Mouse (Mus musculus) myocyte (in vitro differentiated cells): ENCODE results near the gene Olfr221. TPM values are rescaled to one million over a fixed set of nuclear protein-coding genes. Genes with fewer than 3 reads are reported as not detected.

ENCODE experiments used
- H3K27me3 ChIP-seq: one replicate; pipeline ENCODE4 v1.6.1; 2011; ENCODE audit not compliant: control insufficient read depth, insufficient read depth, insufficient read length
- H3K36me3 ChIP-seq: one replicate; pipeline ENCODE4 v1.6.1; 2011; ENCODE audit not compliant: control insufficient read depth, insufficient read depth
- H3K4me2 ChIP-seq: one replicate; pipeline ENCODE4 v1.6.1; 2011; ENCODE audit warnings: low read depth, control low read depth
- H3K4me3 ChIP-seq: one replicate; pipeline ENCODE4 v1.5.1; 2011; ENCODE audit warnings: mild to moderate bottlenecking, control low read depth, moderate library complexity
- H3K79me2 ChIP-seq: one replicate; pipeline ENCODE4 v1.6.1; 2011; ENCODE audit not compliant: control insufficient read depth, insufficient read depth
- H3ac ChIP-seq: one replicate; pipeline ENCODE4 v1.6.1; 2011; ENCODE audit not compliant: control insufficient read depth, insufficient read length
- CEBPB ChIP-seq: IDR thresholded peaks from 2 replicates; pipeline ENCODE4 v1.6.1; 2011; ENCODE audit warnings: mild to moderate bottlenecking, moderate library complexity; ENCODE audit not compliant: poor library complexity, insufficient read depth, severe bottlenecking
- E2F4 ChIP-seq: IDR thresholded peaks from one replicate; pipeline ENCODE4 v1.6.1; 2011; ENCODE audit warnings: mild to moderate bottlenecking, control low read depth, moderate library complexity; ENCODE audit not compliant: insufficient read depth
- MAX ChIP-seq: IDR thresholded peaks from one replicate; pipeline ENCODE4 v1.6.1; 2011; ENCODE audit warnings: low read depth, mild to moderate bottlenecking, control low read depth
- MYOD1 ChIP-seq, 3 experiments: IDR thresholded peaks; one replicate each; pipeline ENCODE4 v1.6.1; 2011; ENCODE audit warnings: control low read depth in 2 of 3, low read depth in 2 of 3, mild to moderate bottlenecking in 2 of 3, moderate library complexity in 1 of 3; ENCODE audit not compliant: insufficient read length in 2 of 3, control insufficient read depth in 1 of 3
- MYOG ChIP-seq, 3 experiments: IDR thresholded peaks; one replicate each; pipeline ENCODE4 v1.6.1; 2011; ENCODE audit warnings: control low read depth in 2 of 3, low read depth in 2 of 3, mild to moderate bottlenecking in 2 of 3; ENCODE audit not compliant: insufficient read length in 2 of 3, control insufficient read depth in 1 of 3, insufficient read depth in 1 of 3
- POLR2A ChIP-seq: IDR thresholded peaks from one replicate; pipeline ENCODE4 v1.6.1; 2011; ENCODE audit warnings: low read depth, mild to moderate bottlenecking, control low read depth, moderate library complexity; ENCODE audit not compliant: insufficient read length
- POLR2AphosphoS2 ChIP-seq: IDR thresholded peaks from one replicate; pipeline ENCODE4 v1.6.1; 2011; ENCODE audit warnings: low read depth, control low read depth; ENCODE audit not compliant: insufficient read length
- REST ChIP-seq: IDR thresholded peaks from one replicate; pipeline ENCODE4 v1.6.1; 2011; ENCODE audit warnings: mild to moderate bottlenecking, control low read depth, moderate library complexity; ENCODE audit not compliant: insufficient read depth, insufficient read length
- SRF ChIP-seq: IDR thresholded peaks from one replicate; pipeline ENCODE4 v1.6.1; 2011; ENCODE audit warnings: low read depth; ENCODE audit not compliant: control insufficient read depth, insufficient read length
- TCF12 ChIP-seq: IDR thresholded peaks from one replicate; pipeline ENCODE4 v1.6.1; 2011; ENCODE audit warnings: mild to moderate bottlenecking, control low read depth; ENCODE audit not compliant: poor library complexity, insufficient read depth, severe bottlenecking
- TCF3 ChIP-seq: IDR thresholded peaks from one replicate; pipeline ENCODE4 v1.6.1; 2011; ENCODE audit warnings: low read depth, control low read depth; ENCODE audit not compliant: insufficient read length
- USF1 ChIP-seq: IDR thresholded peaks from one replicate; pipeline ENCODE4 v1.6.1; 2011; ENCODE audit warnings: low read depth, mild to moderate bottlenecking, control low read depth, moderate library complexity
- polyA plus RNA-seq: library from polyadenylated mRNA; unstranded; fragments of >200 nt; fragmentation: generic; extraction: Trizol; gene quantifications from one replicate; pipeline ENCODE4 v1.2.1, GENCODE M21; 2012; ENCODE audit warnings: missing spikeins

Olfr221 gene
- polyA plus RNA-seq, 1 experiment = not detected

- H3ac ChIP-seq = no peak overlapping the region
- H3K79me2 ChIP-seq = no peaks in the 10 kb centered on the region
- no peak for TF ChIP-seq TCF12
- TF ChIP-seq USF1 = no peak
- TF ChIP-seq MYOG (IDR thresholded peaks at IDR 0.05; ENCODE audit: control insufficient read depth in 1 of 3, insufficient read depth in 1 of 3, insufficient read length in 2 of 3, low read depth in 2 of 3) = no peak
- no peak for TF ChIP-seq MAX
- TF ChIP-seq E2F4 = no peak
- TF ChIP-seq POLR2A = no peak
- TF ChIP-seq POLR2AphosphoS2 = no peak
- no peak for TF ChIP-seq MYOD1 (IDR thresholded peaks at IDR 0.05; ENCODE audit: control insufficient read depth in 1 of 3, insufficient read length in 2 of 3, low read depth in 2 of 3)
- TF ChIP-seq TCF3 = no peak
- no peak for TF ChIP-seq CEBPB
- no peak for TF ChIP-seq REST
- TF ChIP-seq SRF = no peak
- peaks cover 30% of the 10 kb centered on the region for H3K36me3 ChIP-seq
- no peak overlapping the region for H3K4me2 ChIP-seq
- H3K4me3 ChIP-seq = no peak overlapping the region
- no peaks in the 10 kb centered on the region for H3K27me3 ChIP-seq
Measured at GRCm38 (mm10) chr14:51996231-51996841, 45.9 kb downstream of the Olfr221 start.

- Histone ChIP-seq H3ac (no peak overlapping the region), H3K36me3 (peaks cover 30% of the 10 kb centered on the region)
- no peak for TF ChIP-seq E2F4
- TF ChIP-seq CEBPB = no peak
- no peak for TF ChIP-seq SRF
- no peak for TF ChIP-seq MYOG (IDR thresholded peaks at IDR 0.05; ENCODE audit: control insufficient read depth in 1 of 3, insufficient read depth in 1 of 3, insufficient read length in 2 of 3, low read depth in 2 of 3)
- no peak for TF ChIP-seq REST
Measured at GRCm38 (mm10) chr14:51995219-51995871, 46.9 kb downstream of the Olfr221 start.

GRCm38 (mm10) chr14:51994453-51994852 lies 47.8 kb downstream of the Olfr221 start:
- H3ac ChIP-seq = no peak overlapping the region
- H3K27me3 ChIP-seq = no peaks in the 10 kb centered on the region
- H3K36me3 ChIP-seq = peaks cover 30% of the 10 kb centered on the region
- TF ChIP-seq TCF3 = no peak
- TF ChIP-seq CEBPB = no peak
- no peak for TF ChIP-seq MAX
- no peak for TF ChIP-seq SRF
- no peak for TF ChIP-seq E2F4
- TF ChIP-seq TCF12 = no peak
- no peak for TF ChIP-seq POLR2AphosphoS2
- TF ChIP-seq MYOG (IDR thresholded peaks at IDR 0.05; ENCODE audit: control insufficient read depth in 1 of 3, insufficient read depth in 1 of 3, insufficient read length in 2 of 3, low read depth in 2 of 3) = no peak
- no peak for TF ChIP-seq MYOD1 (IDR thresholded peaks at IDR 0.05; ENCODE audit: control insufficient read depth in 1 of 3, insufficient read length in 2 of 3, low read depth in 2 of 3)
- no peak for TF ChIP-seq USF1
- no peak for TF ChIP-seq POLR2A
- TF ChIP-seq REST = no peak
- H3K79me2 ChIP-seq = no peaks in the 10 kb centered on the region
- no peak overlapping the region for H3K4me3 ChIP-seq
- no peak overlapping the region for H3K4me2 ChIP-seq

More at GRCm38 (mm10) chr14:51995219-51995871, 46.9 kb downstream of the Olfr221 start:
- no peaks in the 10 kb centered on the region for H3K79me2 ChIP-seq
- H3K4me2 ChIP-seq = no peak overlapping the region
- no peak overlapping the region for H3K4me3 ChIP-seq
- H3K27me3 ChIP-seq = no peaks in the 10 kb centered on the region

GRCm38 (mm10) chr14:51989461-51989970 lies 52.7 kb downstream of the Olfr221 start:
- H3K36me3 ChIP-seq = peaks cover 3% of the 10 kb centered on the region
- no peak overlapping the region for H3K4me2 ChIP-seq
- peaks cover 10% of the 10 kb centered on the region for H3K79me2 ChIP-seq
- TF ChIP-seq MYOD1 (IDR thresholded peaks at IDR 0.05; ENCODE audit: control insufficient read depth in 1 of 3, insufficient read length in 2 of 3, low read depth in 2 of 3) (no peak), MAX (no peak), TCF3 (no peak), E2F4 (no peak), MYOG (IDR thresholded peaks at IDR 0.05; ENCODE audit: control insufficient read depth in 1 of 3, insufficient read depth in 1 of 3, insufficient read length in 2 of 3, low read depth in 2 of 3) (no peak), REST (no peak), CEBPB (no peak), TCF12 (no peak), POLR2A (no peak), USF1 (no peak), POLR2AphosphoS2 (no peak), SRF (no peak)
- no peak overlapping the region for H3K4me3 ChIP-seq
- H3K27me3 ChIP-seq = no peaks in the 10 kb centered on the region
- H3ac ChIP-seq = no peak overlapping the region

GRCm38 (mm10) chr14:51988731-51989130 lies 53.5 kb downstream of the Olfr221 start:
- H3K36me3 ChIP-seq = no peaks in the 10 kb centered on the region

More at GRCm38 (mm10) chr14:51988731-51989130, 53.5 kb downstream of the Olfr221 start:
- H3K4me2 ChIP-seq = no peak overlapping the region
- peaks cover 10% of the 10 kb centered on the region for H3K79me2 ChIP-seq
- TF ChIP-seq CEBPB (no peak), REST (no peak), TCF12 (no peak)
- no peaks in the 10 kb centered on the region for H3K27me3 ChIP-seq
- H3ac ChIP-seq = no peak overlapping the region
- no peak overlapping the region for H3K4me3 ChIP-seq
